Mouse (Mus musculus) cerebellum, adult 2 months (tissue): ENCODE results near the gene Rnd1.

ENCODE experiments used
- CTCF ChIP-seq: fragments of 200-500 bp; IDR thresholded peaks from 2 replicates; pipeline ENCODE4 v1.5.1; 2011; ENCODE audit warnings: low read depth, mild to moderate bottlenecking, control low read depth, low read length, moderate library complexity, borderline replicate concordance; ENCODE audit not compliant: insufficient read depth
- POLR2A ChIP-seq: fragments of 200-500 bp; IDR thresholded peaks from 2 replicates; pipeline ENCODE4 v1.6.1; 2011; ENCODE audit warnings: low read length, control low read depth, borderline replicate concordance; ENCODE audit not compliant: insufficient read depth

DNA sequence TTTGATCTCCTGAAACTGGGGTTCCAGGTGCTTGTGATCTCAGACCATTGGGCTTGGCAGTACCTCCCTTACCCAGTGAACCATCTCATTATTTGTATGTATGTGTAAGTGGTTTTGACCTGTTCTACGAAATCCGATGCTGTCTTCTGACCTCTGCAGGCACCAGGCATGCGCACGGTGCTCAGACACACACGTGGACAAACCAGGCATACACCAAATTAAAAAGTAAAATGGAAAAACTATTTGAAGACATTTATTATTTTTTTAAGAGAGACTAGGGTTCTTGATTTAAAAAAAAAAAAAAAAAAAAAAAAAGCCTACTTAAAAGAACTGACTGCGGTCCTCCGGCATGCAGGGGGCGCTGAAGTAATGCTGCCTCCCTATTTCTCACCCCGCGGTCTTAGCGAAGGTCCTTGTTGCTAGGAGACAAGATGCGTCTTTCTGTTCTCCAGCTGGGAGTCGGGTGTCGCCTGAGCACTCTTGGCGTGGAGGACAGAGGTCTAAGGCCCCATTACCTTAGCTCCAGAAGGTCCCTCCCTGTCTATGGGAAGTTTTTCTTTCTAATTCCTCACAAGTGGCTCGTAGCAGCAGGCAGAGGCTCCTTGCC, 30.6 kb upstream of the Rnd1 start, which contains the start of gene Ccdc65:
- peak; percentile 73 for TF ChIP-seq CTCF
- TF ChIP-seq POLR2A, result no peak
